Mouse (Mus musculus) liver, embryonic 14.5 days (tissue): ENCODE data around the gene Adam8. TPM values are rescaled to one million over a fixed set of nuclear protein-coding genes. Genes with fewer than 3 reads are reported as not detected.

Experiments used
- ATAC-seq: fragments of 200-750 bp; cut with Nextera tagmentation; 2 replicates; pipeline ENCODE4 v1.8.0; 2017; ENCODE audit warnings: moderate number of reproducible peaks, mild to moderate bottlenecking, moderate library complexity; ENCODE audit not compliant: insufficient read depth
- DNase-seq, 3 experiments: peaks; one replicate each; pipeline ENCODE4 v3.0.0-alpha.2; 2012 to 2013; ENCODE audit warnings: low read depth in 3 of 3, low spot score in 3 of 3
- H3K27ac ChIP-seq: fragments of 300-500 bp; sonication (generic); 2 replicates; pipeline ENCODE4 v1.5.1; 2014; ENCODE audit warnings: moderate library complexity, mild to moderate bottlenecking, control low read depth, inconsistent platforms
- H3K27me3 ChIP-seq: fragments of 300-500 bp; sonication (generic); 2 replicates; pipeline ENCODE4 v1.6.1; 2014; ENCODE audit warnings: mild to moderate bottlenecking, low read length, moderate library complexity; ENCODE audit not compliant: control insufficient read depth, insufficient read depth
- H3K36me3 ChIP-seq: fragments of 300-500 bp; sonication (generic); replicated peaks from 2 replicates; pipeline ENCODE4 v1.6.1; 2014; ENCODE audit warnings: low read depth; ENCODE audit not compliant: control insufficient read depth, insufficient read depth
- H3K4me1 ChIP-seq, 2 experiments: fragments of 200-500 bp in 1 of 2; fragments of 300-500 bp in 1 of 2; sonication (generic) in 1 of 2; replicated peaks; 2 replicates each; pipeline ENCODE4 v1.6.1; 2012 to 2014; ENCODE audit warnings: antibody characterized with exemption in 1 of 2, inconsistent platforms in 1 of 2, low read length in 1 of 2; ENCODE audit not compliant: control insufficient read depth in 2 of 2, insufficient read depth in 2 of 2
- H3K4me2 ChIP-seq: fragments of 300-500 bp; sonication (generic); 2 replicates; pipeline ENCODE4 v1.6.1; 2014; ENCODE audit warnings: low read depth, mild to moderate bottlenecking, control low read depth, moderate library complexity
- H3K4me3 ChIP-seq, 2 experiments: fragments of 200-500 bp in 1 of 2; fragments of 300-500 bp in 1 of 2; sonication (generic) in 1 of 2; 2 replicates each; pipeline ENCODE4 v1.5.1; 2012 to 2014; ENCODE audit warnings: low read depth in 2 of 2, low read length in 2 of 2, mild to moderate bottlenecking in 2 of 2, control low read depth in 1 of 2, inconsistent platforms in 1 of 2, moderate library complexity in 1 of 2; ENCODE audit not compliant: insufficient read depth in 1 of 2
- H3K9ac ChIP-seq: fragments of 300-500 bp; sonication (generic); replicated peaks from 2 replicates; pipeline ENCODE4 v1.6.1; 2014; ENCODE audit warnings: mild to moderate bottlenecking, control low read depth, moderate library complexity
- H3K9me3 ChIP-seq: fragments of 300-500 bp; sonication (generic); 2 replicates; pipeline ENCODE4 v1.6.1; 2016; ENCODE audit warnings: low read length, mixed read lengths; ENCODE audit not compliant: control insufficient read depth
- CTCF ChIP-seq: IDR thresholded peaks from 2 replicates; pipeline ENCODE4 v1.5.1; 2016; ENCODE audit warnings: antibody characterized with exemption, low read depth, control low read depth
- EP300 ChIP-seq: IDR thresholded peaks from 2 replicates; pipeline ENCODE4 v1.6.1; 2016; ENCODE audit warnings: antibody characterized with exemption, low read depth
- WGBS: fragments of 180-500 bp; shearing (Covaris S2); extraction: QIAGEN DNeasy Blood & Tissue Kit; methylation state at CpG from one replicate; pipeline ENCODE4 v1.1.7; 2014; ENCODE audit not compliant: insufficient replicate concordance; 5-methylcytosine and 5-hydroxymethylcytosine counted together
- polyA plus RNA-seq, 2 experiments: library from polyadenylated mRNA; depleted of rRNA in 1 of 2; stranded (reverse) in 1 of 2; unstranded in 1 of 2; fragments of >200 nt; fragmentation: Nextera tagmentation in 1 of 2; extraction: Ambion mirVana in 1 of 2; gene quantifications; 2 replicates each; pipeline versions ENCODE4 v1.2.1 to v1.2.3; 2012 to 2014

The Adam8 gene
- polyA plus RNA-seq, 2 experiments: 0.46 to 0.83 TPM

DNA sequence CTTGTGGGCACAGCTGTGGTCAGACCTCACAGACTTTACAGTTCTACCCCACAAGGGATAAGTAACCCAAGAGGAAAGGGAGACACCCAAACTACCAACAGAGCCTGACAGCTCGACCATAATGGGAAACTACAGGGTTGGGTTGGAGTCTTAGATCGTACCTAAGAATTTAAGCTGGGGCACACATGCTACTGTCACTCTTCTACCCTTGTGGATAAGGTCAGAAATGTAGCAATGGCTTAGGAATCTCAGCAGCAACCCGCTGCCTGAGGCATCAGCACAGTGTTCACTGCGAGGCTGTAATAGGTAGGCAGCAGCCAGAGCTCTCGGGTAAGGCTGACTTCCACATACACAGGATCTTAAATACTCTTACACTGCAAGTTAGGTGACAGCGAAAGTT lies 1.2 kb upstream of the Adam8 start:
- Histone ChIP-seq H3K9me3 (no peaks in the 10 kb centered on the region), H3K27ac (no peak overlapping the region), H3K9ac (no peak overlapping the region), H3K4me1 (no peaks in the 10 kb centered on the region), H3K4me2 (no peak overlapping the region), H3K36me3 (peaks cover 22% of the 10 kb centered on the region), H3K4me3 (no peak overlapping the region), H3K27me3 (no peaks in the 10 kb centered on the region)
- ATAC-seq: no peak
- WGBS: 75% methylated on average over 6 of the region's 6 CpGs
- TF ChIP-seq CTCF (no peak), EP300 (no peak)
- no peak for DNase-seq

DNA sequence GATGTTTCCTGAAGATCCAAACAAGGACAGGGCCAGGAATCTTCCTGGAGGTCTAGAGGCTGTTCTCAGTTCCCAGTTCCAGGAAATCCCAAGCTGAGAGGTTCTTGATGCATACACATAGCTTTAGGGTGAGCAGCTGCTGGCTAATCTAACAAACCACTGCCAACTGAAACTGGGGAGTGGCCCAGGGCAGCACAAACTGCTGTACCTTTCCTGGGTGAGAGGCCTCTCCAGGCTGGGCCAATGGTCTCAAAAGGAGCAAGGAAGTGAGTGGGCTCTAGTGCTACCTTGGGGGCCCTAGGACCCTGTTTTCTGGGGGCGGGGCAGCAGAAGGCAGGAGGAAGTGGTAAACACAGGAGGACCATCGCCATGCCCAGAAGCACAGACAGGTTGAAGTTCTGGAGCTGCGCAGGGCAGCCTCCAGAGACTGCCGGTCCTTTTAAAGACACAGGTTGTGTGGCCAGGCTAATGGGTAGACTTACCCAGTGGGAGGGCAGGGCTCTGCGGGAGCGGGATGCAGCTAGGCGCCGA lies 1.4 kb downstream of the Adam8 start:
- Histone ChIP-seq H3K9me3 (no peaks in the 10 kb centered on the region), H3K36me3 (peaks cover 3% of the 10 kb centered on the region; the same call in 1 of the 2 replicates), H3K27me3 (no peaks in the 10 kb centered on the region), H3K9ac (no peak overlapping the region), H3K4me3 (no peak overlapping the region), H3K27ac (no peak overlapping the region), H3K4me2 (no peak overlapping the region), H3K4me1 (no peaks in the 10 kb centered on the region)
- 58% methylated on average over 8 of the region's 8 CpGs for WGBS
- no peak for TF ChIP-seq CTCF
- DNase-seq (no peak), ATAC-seq (no peak)

DNA sequence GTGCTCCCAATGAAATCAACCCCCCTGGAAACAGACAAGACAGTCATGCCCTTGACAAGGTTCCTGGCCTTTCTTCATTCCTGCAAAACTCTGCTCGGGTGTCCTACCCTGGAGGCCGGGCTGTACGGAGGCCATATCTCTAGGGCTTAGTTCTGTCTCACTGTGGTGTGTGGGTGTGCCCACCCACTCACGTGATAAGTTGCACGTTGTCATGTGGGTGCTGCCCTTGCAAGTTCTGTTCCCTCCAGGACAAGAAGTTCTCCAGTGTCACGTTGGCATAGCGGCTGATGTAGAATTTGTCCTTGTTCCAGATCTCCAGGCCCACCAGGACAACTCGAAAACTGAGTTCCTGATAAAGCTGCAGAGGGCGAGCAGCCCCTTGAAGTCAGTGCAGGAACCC lies 4.1 kb downstream of the Adam8 start:
- Histone ChIP-seq H3K9me3 (no peaks in the 10 kb centered on the region), H3K9ac (no peak overlapping the region)
- WGBS: 52% methylated on average over 9 of the region's 9 CpGs

DNA sequence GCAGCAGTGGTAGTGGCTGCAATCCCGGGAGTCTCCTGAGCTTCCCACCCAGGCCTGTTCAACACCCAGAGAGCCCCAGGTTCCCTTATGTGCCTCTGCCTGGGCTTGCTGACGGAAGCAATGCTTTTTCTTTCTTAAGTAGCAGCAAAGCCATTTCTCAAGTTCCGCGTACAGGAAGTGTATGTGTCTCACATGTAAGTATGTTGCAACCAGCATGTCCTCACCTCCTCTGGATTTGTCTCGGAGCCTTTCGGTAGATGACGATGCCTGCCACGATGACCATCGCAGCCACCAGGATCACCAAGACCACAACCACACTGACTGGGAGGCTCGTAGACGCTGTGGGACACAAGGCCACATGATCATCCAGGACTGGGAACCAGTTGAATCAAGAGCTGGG lies 7.9 kb downstream of the Adam8 start:
- no peak overlapping the region for H3K4me2 ChIP-seq

More for the DNA sequence above, 4.1 kb downstream of the Adam8 start:
- H3K36me3 ChIP-seq: no peaks in the 10 kb centered on the region
- H3K27ac ChIP-seq: no peak overlapping the region
- H3K4me2 ChIP-seq: no peak overlapping the region
- no peak for TF ChIP-seq EP300
- no peak for TF ChIP-seq CTCF
- DNase-seq: no peak
- H3K4me1 ChIP-seq: no peaks in the 10 kb centered on the region
- no peak for ATAC-seq
- H3K27me3 ChIP-seq: no peaks in the 10 kb centered on the region
- H3K4me3 ChIP-seq: no peak overlapping the region

DNA sequence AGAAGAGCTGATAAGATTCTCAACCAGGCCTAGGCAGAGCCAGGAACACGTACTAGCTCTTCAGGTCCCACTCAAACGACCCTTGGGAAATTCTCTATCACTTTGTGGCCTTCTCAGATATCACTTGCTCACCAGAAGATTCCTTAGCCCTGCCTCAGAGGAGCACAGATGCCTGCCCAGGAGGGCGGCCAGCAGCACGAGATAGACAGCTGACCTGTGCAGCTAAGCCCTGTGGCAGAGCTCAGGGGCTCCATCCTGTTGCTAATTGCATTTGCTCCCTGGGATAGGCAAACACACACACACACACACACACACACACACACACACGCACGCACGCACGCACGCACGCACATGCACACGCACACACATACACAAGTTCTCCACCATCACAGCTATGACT lies 10.3 kb downstream of the Adam8 start:
- no peaks in the 10 kb centered on the region for H3K36me3 ChIP-seq
- no peaks in the 10 kb centered on the region for H3K9me3 ChIP-seq
- peaks cover 0 to 4% of the 10 kb centered on the region in 2 experiments; a peak in 2 of 4 replicates for H3K4me1 ChIP-seq
- no peak overlapping the region for H3K4me2 ChIP-seq
- no peak overlapping the region for H3K27ac ChIP-seq
- WGBS: 63% methylated on average over 11 of the region's 11 CpGs
- H3K4me3 ChIP-seq: no peak overlapping the region
- TF ChIP-seq CTCF (no peak), EP300 (no peak)
- no peak for DNase-seq
- ATAC-seq: no peak
- no peaks in the 10 kb centered on the region; the same call in 1 of the 2 replicates for H3K27me3 ChIP-seq
- H3K9ac ChIP-seq: no peak overlapping the region

More for the DNA sequence above, 7.9 kb downstream of the Adam8 start:
- TF ChIP-seq CTCF (no peak), EP300 (no peak)
- H3K27ac ChIP-seq: no peak overlapping the region
- peak in 1 of 3 experiments; percentile 20 for DNase-seq
- no peaks in the 10 kb centered on the region; the same call in 1 of the 2 replicates for H3K27me3 ChIP-seq
- ATAC-seq: no peak
- H3K36me3 ChIP-seq: no peaks in the 10 kb centered on the region
- H3K4me1 ChIP-seq: no peaks in the 10 kb centered on the region
- H3K9ac ChIP-seq: no peak overlapping the region
- no peak overlapping the region for H3K4me3 ChIP-seq
- no peaks in the 10 kb centered on the region for H3K9me3 ChIP-seq
- 73% methylated on average over 11 of the region's 11 CpGs for WGBS
